Mouse (Mus musculus): Measurements from ENCODE around the gene Tmem132c. TPM values are rescaled to one million over a fixed set of nuclear protein-coding genes. Genes with fewer than 3 reads are reported as not detected.

The Tmem132c gene
- polyA plus RNA-seq, 3 experiments from 2014 or later, result 0.26 TPM; not detected in 2

- no peak for ATAC-seq
These were observed 257.7 kb downstream of the Tmem132c start for GRCm38 (mm10) chr5:127499151-127499827.

GRCm38 (mm10) chr5:127502838-127503237, 261.2 kb downstream of the Tmem132c start:
- no peak for ATAC-seq

- ATAC-seq, result no peak
These were observed 264.1 kb downstream of the Tmem132c start for GRCm38 (mm10) chr5:127505697-127506096.

- no peak for ATAC-seq
These were observed 270.0 kb downstream of the Tmem132c start for GRCm38 (mm10) chr5:127511653-127512052.

- ATAC-seq, result no peak
These were observed 274.4 kb downstream of the Tmem132c start for GRCm38 (mm10) chr5:127515960-127516359.

GRCm38 (mm10) chr5:127522744-127523476, 281.3 kb downstream of the Tmem132c start:
- no peak for ATAC-seq

GRCm38 (mm10) chr5:127527344-127527974, 285.9 kb downstream of the Tmem132c start:
- ATAC-seq, result no peak

- no peak for ATAC-seq
These were observed 295.9 kb downstream of the Tmem132c start for GRCm38 (mm10) chr5:127537508-127537907.

GRCm38 (mm10) chr5:127546585-127546991, 305.0 kb downstream of the Tmem132c start:
- ATAC-seq, result no peak

GRCm38 (mm10) chr5:127548136-127548535, 306.5 kb downstream of the Tmem132c start:
- ATAC-seq, result no peak

- ATAC-seq, result no peak
These were observed 319.5 kb downstream of the Tmem132c start for GRCm38 (mm10) chr5:127561086-127561485.

GRCm38 (mm10) chr5:127567165-127567741, 325.6 kb downstream of the Tmem132c start:
- ATAC-seq, result no peak

- ATAC-seq, result no peak
These were observed 335.8 kb downstream of the Tmem132c start for GRCm38 (mm10) chr5:127577419-127577818.

- no peak for ATAC-seq
These were observed 342.1 kb downstream of the Tmem132c start for GRCm38 (mm10) chr5:127583658-127584057.

- ATAC-seq, result no peak
These were observed 346.2 kb downstream of the Tmem132c start for GRCm38 (mm10) chr5:127587854-127588253.

- ATAC-seq, result no peak
These were observed 350.8 kb downstream of the Tmem132c start for GRCm38 (mm10) chr5:127592406-127592805.

GRCm38 (mm10) chr5:127592854-127593253, 351.2 kb downstream of the Tmem132c start:
- no peak for ATAC-seq

- ATAC-seq, result no peak
These were observed 354.1 kb downstream of the Tmem132c start for GRCm38 (mm10) chr5:127595676-127596075.

- no peak for ATAC-seq
These were observed 355.3 kb downstream of the Tmem132c start for GRCm38 (mm10) chr5:127596862-127597261.

GRCm38 (mm10) chr5:127602996-127603395, 361.4 kb downstream of the Tmem132c start:
- no peak for ATAC-seq

GRCm38 (mm10) chr5:127607507-127607906, 365.9 kb downstream of the Tmem132c start:
- no peak for ATAC-seq

- ATAC-seq, result no peak
These were observed 367.6 kb downstream of the Tmem132c start for GRCm38 (mm10) chr5:127609191-127609714.
